Comparison of ENCODE assay signal across 14 mouse cellular contexts in genomic region chr7:116198902-116199301, GRCm38 (mm10).
A peak's percentile ranks its signal among the peaks of the same experiment; 100 is the strongest.
DNase-seq lines count a peak whose midpoint lies in the region; ATAC-seq and TF ChIP-seq lines count a peak whose summit lies in the region.
"Had no signal": no experiment of that assay in that cellular context is flagged by ENCODE, and none has a peak within 500 bp of the region (broad histone marks: within the 10 kb centered on the region; RNA-seq: fewer than 3 reads in every experiment).

No protein-coding gene starts in this region.

- WGBS in heart, embryonic 12.5 days: 20% methylated on average over 2 of the region's 2 CpGs
- 33% methylated on average over 2 of the region's 2 CpGs for WGBS in liver, embryonic 14.5 days (ENCODE audit: insufficient replicate concordance)
- WGBS in liver, embryonic 11.5 days: 31% methylated on average over 2 of the region's 2 CpGs
- 34% methylated on average over 2 of the region's 2 CpGs for WGBS in intestine, embryonic 15.5 days

- peak overlapping the region; percentile 84 for H3K27ac ChIP-seq in heart, embryonic 12.5 days (ENCODE audit: poor library complexity, severe bottlenecking)
- no peak overlapping the region for H3K27ac ChIP-seq in liver, embryonic 14.5 days
- no peak overlapping the region for H3K27ac ChIP-seq in liver, embryonic 11.5 days (ENCODE audit: low read depth, low read length)
- peak overlapping the region; percentile 9; the same call in 1 of the 2 replicates for H3K27ac ChIP-seq in ES-Bruce4 (ENCODE audit: insufficient read depth, low read length)
- H3K27ac ChIP-seq in intestine, embryonic 15.5 days: peak overlapping the region; percentile 42
- H3K27ac ChIP-seq: neural tube, embryonic 15.5 days had no signal

- peak; percentile 19; the same call in 1 of the 2 replicates for TF ChIP-seq CTCF in liver, embryonic 14.5 days (IDR thresholded peaks at IDR 0.05; ENCODE audit: low read depth)
- peak; percentile 30 for TF ChIP-seq CTCF in ES-Bruce4 (IDR thresholded peaks at IDR 0.05; ENCODE audit: low read depth, low read length)

- no peak for DNase-seq in heart, adult 9 months (ENCODE audit: low spot score in 2 of 2)
- DNase-seq in liver, embryonic 14.5 days (ENCODE audit: low read depth in 3 of 3, low spot score in 3 of 3): no peak
- DNase-seq in liver, embryonic 11.5 days (ENCODE audit: low spot score): no peak
- no peak for DNase-seq in cerebellum, adult 9-10 months
- DNase-seq in adrenal gland, adult 2 months: no peak
- DNase-seq: cerebellum, adult 8-10 months had no signal

- no peak for TF ChIP-seq EP300 in liver, embryonic 14.5 days (IDR thresholded peaks at IDR 0.05; ENCODE audit: low read depth)
- no peak for TF ChIP-seq EP300 in ES-Bruce4 (IDR thresholded peaks at IDR 0.05; ENCODE audit: insufficient read depth, low read depth, low read length)

- peak overlapping the region; percentile 62 for H3K4me2 ChIP-seq in heart, embryonic 12.5 days
- no peak overlapping the region for H3K4me2 ChIP-seq in liver, embryonic 14.5 days (ENCODE audit: low read depth)
- no peak overlapping the region for H3K4me2 ChIP-seq in liver, embryonic 11.5 days
- no peak overlapping the region for H3K4me2 ChIP-seq in intestine, embryonic 15.5 days (replicated peaks)
- H3K4me2 ChIP-seq: embryonic facial prominence, embryonic 12.5 days; neural tube, embryonic 15.5 days had no signal

- TF ChIP-seq POLR2A in ES-Bruce4 (IDR thresholded peaks at IDR 0.05; ENCODE audit: insufficient read depth, low read length): no peak

- no peaks in the 10 kb centered on the region for H3K9me3 ChIP-seq in heart, embryonic 12.5 days (replicated peaks)
- H3K9me3 ChIP-seq in liver, embryonic 14.5 days (ENCODE audit: control insufficient read depth, low read length): no peaks in the 10 kb centered on the region
- H3K9me3 ChIP-seq in liver, embryonic 11.5 days (ENCODE audit: control insufficient read depth, low read length): no peaks in the 10 kb centered on the region
- H3K9me3 ChIP-seq in ES-Bruce4 (replicated peaks; ENCODE audit: control insufficient read depth, insufficient read depth, low read length, poor library complexity, severe bottlenecking): no peaks in the 10 kb centered on the region
- no peaks in the 10 kb centered on the region for H3K9me3 ChIP-seq in intestine, embryonic 15.5 days
- H3K9me3 ChIP-seq: embryonic facial prominence, embryonic 12.5 days; neural tube, embryonic 15.5 days had no signal

- peaks cover 94% of the 10 kb centered on the region for H3K4me1 ChIP-seq in heart, embryonic 12.5 days (replicated peaks)
- peaks cover 0 to 4% of the 10 kb centered on the region in 2 experiments; a peak in 1 of 4 replicates for H3K4me1 ChIP-seq in liver, embryonic 14.5 days (replicated peaks; ENCODE audit: control insufficient read depth in 2 of 2, insufficient read depth in 2 of 2, low read length in 1 of 2)
- peaks cover 3% of the 10 kb centered on the region; the same call in 1 of the 2 replicates for H3K4me1 ChIP-seq in liver, embryonic 11.5 days (replicated peaks; ENCODE audit: control insufficient read depth, insufficient read depth, low read length)
- peaks cover 11% of the 10 kb centered on the region for H3K4me1 ChIP-seq in ES-Bruce4 (ENCODE audit: control insufficient read depth, insufficient read depth, low read length)
- peaks cover 37% of the 10 kb centered on the region for H3K4me1 ChIP-seq in intestine, embryonic 15.5 days (replicated peaks)
- H3K4me1 ChIP-seq: neural tube, embryonic 15.5 days had no signal

- H3K36me3 ChIP-seq in heart, embryonic 12.5 days: no peaks in the 10 kb centered on the region
- no peaks in the 10 kb centered on the region for H3K36me3 ChIP-seq in liver, embryonic 14.5 days (replicated peaks; ENCODE audit: control insufficient read depth, insufficient read depth, low read depth)
- H3K36me3 ChIP-seq in liver, embryonic 11.5 days (ENCODE audit: control insufficient read depth, insufficient read depth, low read length): no peaks in the 10 kb centered on the region
- H3K36me3 ChIP-seq in ES-Bruce4 (ENCODE audit: control insufficient read depth, insufficient read depth, low read length, poor library complexity, severe bottlenecking): no peaks in the 10 kb centered on the region
- H3K36me3 ChIP-seq in intestine, embryonic 15.5 days: no peaks in the 10 kb centered on the region
- H3K36me3 ChIP-seq: embryonic facial prominence, embryonic 12.5 days; neural tube, embryonic 15.5 days had no signal

- H3K27me3 ChIP-seq in heart, embryonic 12.5 days (replicated peaks): no peaks in the 10 kb centered on the region
- H3K27me3 ChIP-seq in liver, embryonic 14.5 days (ENCODE audit: control insufficient read depth, insufficient read depth, low read length): no peaks in the 10 kb centered on the region
- no peaks in the 10 kb centered on the region for H3K27me3 ChIP-seq in liver, embryonic 11.5 days (replicated peaks; ENCODE audit: control insufficient read depth, insufficient read depth, low read length)
- H3K27me3 ChIP-seq in ES-Bruce4 (ENCODE audit: control insufficient read depth, insufficient read depth, low read length, poor library complexity, severe bottlenecking): no peaks in the 10 kb centered on the region
- no peaks in the 10 kb centered on the region for H3K27me3 ChIP-seq in intestine, embryonic 15.5 days (replicated peaks)
- H3K27me3 ChIP-seq: embryonic facial prominence, embryonic 12.5 days; neural tube, embryonic 15.5 days had no signal

- no peak for ATAC-seq in heart, embryonic 12.5 days (ENCODE audit: insufficient number of reproducible peaks, low FRiP score)
- no peak for ATAC-seq in liver, embryonic 14.5 days (ENCODE audit: insufficient read depth)
- no peak for ATAC-seq in liver, embryonic 11.5 days (replicated peaks; ENCODE audit: low FRiP score)
- ATAC-seq in intestine, embryonic 15.5 days: peak; percentile 13; the same call in 1 of the 2 replicates
- ATAC-seq: CD4-positive, CD25-positive, alpha-beta regulatory T cell, adult 4 months; forebrain, embryonic 14.5 days; midbrain, embryonic 16.5 days had no signal

- no peak overlapping the region for H3K4me3 ChIP-seq in heart, embryonic 12.5 days
- H3K4me3 ChIP-seq in liver, embryonic 14.5 days (ENCODE audit: insufficient read depth in 1 of 2, low read depth in 2 of 2, low read length in 2 of 2): no peak overlapping the region
- no peak overlapping the region for H3K4me3 ChIP-seq in liver, embryonic 11.5 days (ENCODE audit: low read depth, low read length)
- no peak overlapping the region for H3K4me3 ChIP-seq in ES-Bruce4 (ENCODE audit: low read depth, low read length)
- H3K4me3 ChIP-seq in intestine, embryonic 15.5 days (replicated peaks): no peak overlapping the region
- H3K4me3 ChIP-seq: neural tube, embryonic 15.5 days had no signal

- H3K9ac ChIP-seq in heart, embryonic 12.5 days: no peak overlapping the region
- no peak overlapping the region for H3K9ac ChIP-seq in liver, embryonic 14.5 days (replicated peaks)
- no peak overlapping the region for H3K9ac ChIP-seq in liver, embryonic 11.5 days (ENCODE audit: low read depth, low read length)
- no peak overlapping the region for H3K9ac ChIP-seq in ES-Bruce4 (ENCODE audit: low read depth, poor library complexity, severe bottlenecking)
- H3K9ac ChIP-seq in intestine, embryonic 15.5 days: no peak overlapping the region
- H3K9ac ChIP-seq: embryonic facial prominence, embryonic 12.5 days; neural tube, embryonic 15.5 days had no signal

Comparison
In these comparisons a context has a peak if more than half of its experiments do, and no peak if none do; other contexts are left out.
1. H3K27ac ChIP-seq: peak in heart, embryonic 12.5 days (single experiment), ES-Bruce4 (single experiment) and intestine, embryonic 15.5 days (single experiment); none in liver, embryonic 14.5 days (single experiment) and liver, embryonic 11.5 days (single experiment).